Mouse (Mus musculus) bone marrow, adult 2 months (tissue): Measurements from ENCODE around the gene 0610010F05Rik.

Experiments
- CTCF ChIP-seq: fragments of 200-500 bp; IDR thresholded peaks from 2 replicates; pipeline ENCODE4 v1.5.1; 2011; ENCODE audit warnings: low read length, control low read depth; ENCODE audit not compliant: control insufficient read depth, insufficient read depth
- POLR2A ChIP-seq: fragments of 200-500 bp; IDR thresholded peaks from 2 replicates; pipeline ENCODE4 v1.6.1; 2011; ENCODE audit warnings: low read depth, mild to moderate bottlenecking, control low read depth, low read length, borderline replicate concordance; ENCODE audit not compliant: control insufficient read depth

DNA sequence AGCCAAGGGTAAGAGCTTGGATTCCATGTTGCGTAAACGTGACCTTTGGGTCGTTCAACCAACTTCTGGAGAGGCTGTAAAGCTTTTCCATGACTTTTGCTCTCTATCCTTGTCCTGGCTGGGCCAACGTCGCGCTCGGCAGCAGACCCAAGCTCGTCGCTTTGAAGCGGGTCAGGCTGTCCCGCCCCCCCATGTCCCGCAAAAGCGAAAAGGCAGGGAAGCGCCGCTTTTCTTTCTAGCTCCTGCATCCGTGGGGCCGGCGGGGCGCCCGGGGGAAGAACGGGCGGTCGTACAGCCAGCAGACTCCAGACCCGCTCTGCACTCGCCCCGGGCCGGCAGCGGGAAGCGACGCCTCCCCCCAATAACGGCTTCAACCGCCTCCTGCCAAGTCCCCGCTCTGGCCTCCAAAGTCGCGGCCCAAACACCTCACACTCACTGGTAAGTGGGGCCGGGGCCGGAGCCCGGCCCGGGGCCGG lies 31.9 kb upstream of the 0610010F05Rik start, which contains the start of gene Pus10:
- TF ChIP-seq POLR2A = no peak
- TF ChIP-seq CTCF = no peak
